Mouse (Mus musculus): Measurements from ENCODE around the gene Rbm15b.

Gene Rbm15b

DNA sequence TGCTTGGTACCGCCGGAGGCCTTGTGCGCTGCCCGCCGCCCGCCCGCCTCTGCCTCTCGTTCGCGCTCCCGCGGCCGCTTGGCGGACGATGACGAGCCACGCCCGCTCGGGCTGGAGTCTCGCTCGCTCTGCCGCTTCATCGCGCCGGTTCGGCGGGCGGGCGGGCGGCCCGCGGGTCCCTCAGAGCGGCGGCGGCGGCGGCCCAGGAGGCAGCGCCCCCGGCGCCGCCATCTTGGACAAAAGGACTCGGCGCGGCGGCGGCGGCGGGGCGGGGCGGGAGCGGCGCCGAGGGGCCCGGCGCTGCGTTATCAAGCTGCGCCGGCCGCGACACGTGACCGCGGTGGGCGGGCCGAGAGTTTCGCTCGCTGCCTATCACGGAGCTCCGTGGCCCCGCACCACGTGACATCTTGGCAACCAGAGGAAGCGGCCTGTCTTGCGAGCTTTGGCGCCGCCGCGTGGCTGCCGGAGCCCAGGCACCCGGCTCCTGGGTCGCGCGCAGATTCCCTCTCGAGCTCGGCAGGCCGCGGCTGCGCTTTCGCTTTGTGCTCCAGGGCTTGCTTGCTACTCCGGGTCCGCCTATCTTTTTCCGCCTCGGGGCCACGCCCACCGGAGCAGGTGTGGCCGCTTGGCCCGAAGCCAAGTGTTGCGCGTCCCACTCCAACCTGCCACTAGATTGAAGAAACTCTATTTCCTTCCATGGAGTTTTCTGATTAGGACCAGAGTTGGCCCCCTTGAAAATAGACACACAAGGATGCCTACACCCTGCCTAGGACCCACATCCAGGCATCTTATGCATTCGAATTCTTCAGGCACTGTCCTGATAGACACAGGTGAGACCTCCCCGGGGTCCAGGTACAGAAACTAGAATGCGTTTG lies at the start of gene Rbm15b:
TSS of gene Rbm15b (minus strand) at position 601 of the 875 bp plus-strand sequence.
- in situ Hi-C loops (cut with MboI, MseI): loop anchor here (10.0 kb wide), 1 partner anchor 62 kb away; the partner anchor contains the start of gene Dcaf1

DNA sequence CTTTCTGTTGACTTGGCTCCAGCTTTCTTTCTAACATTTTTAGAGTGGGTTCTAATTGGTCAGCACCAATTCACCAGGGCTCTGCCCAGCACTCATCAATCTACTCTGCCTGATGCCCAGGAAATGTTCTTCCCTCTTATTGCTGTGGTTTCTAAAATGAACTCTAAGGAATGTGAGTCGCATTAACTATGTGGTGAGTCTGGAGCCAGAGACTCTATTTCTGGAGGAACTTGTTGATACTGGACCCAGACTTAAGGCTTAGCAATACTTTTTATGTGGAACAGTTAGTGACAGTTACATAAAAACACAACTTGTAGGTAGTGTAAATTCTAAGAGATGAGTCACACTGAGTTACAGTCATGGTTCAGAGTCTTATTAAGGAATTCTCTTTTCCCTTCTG lies 47.8 kb upstream of the Rbm15b start:
- in situ Hi-C loops (cut with MboI, MseI): no loop called here

DNA sequence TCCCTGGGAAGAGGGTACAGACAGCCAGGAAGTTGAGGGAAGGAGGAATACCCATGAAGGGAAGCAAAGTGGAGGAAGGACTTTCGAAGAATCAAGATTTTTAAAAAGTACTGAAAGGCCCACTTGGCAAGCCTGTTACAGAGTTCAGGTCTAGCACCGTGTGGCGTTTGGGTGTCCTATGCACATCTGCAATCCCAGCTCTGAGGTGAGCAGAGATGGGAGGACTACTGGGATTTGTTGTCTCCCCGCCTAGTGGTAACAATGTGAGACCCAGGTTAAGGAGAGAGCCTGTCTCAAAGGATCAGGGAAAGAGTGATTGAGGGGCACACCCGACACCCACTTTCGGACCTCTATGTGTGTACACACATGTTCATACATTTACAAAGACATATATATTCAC lies 27.6 kb upstream of the Rbm15b start:
- in situ Hi-C loops (cut with MboI, MseI): no loop called here

DNA sequence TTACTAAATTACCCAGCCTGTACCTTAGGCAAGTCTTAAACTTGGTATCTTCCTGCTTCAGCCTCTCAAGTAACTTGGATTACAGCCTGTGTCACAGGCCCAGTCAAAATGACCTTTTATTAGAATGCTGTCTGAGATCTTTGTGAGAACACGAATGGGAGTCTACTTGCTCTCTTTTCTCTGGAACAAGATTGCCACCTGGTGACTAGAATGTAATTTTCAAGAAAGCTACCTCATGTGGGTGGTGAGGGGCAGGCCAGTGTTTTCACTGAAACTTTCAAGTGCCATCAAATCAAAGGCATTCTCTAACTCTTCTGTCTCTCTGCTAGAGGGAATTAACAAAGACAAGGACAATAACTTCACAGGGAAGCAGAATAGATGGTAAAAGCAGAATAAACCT lies 26.5 kb upstream of the Rbm15b start:
- in situ Hi-C loops (cut with MboI, MseI): no loop called here

DNA sequence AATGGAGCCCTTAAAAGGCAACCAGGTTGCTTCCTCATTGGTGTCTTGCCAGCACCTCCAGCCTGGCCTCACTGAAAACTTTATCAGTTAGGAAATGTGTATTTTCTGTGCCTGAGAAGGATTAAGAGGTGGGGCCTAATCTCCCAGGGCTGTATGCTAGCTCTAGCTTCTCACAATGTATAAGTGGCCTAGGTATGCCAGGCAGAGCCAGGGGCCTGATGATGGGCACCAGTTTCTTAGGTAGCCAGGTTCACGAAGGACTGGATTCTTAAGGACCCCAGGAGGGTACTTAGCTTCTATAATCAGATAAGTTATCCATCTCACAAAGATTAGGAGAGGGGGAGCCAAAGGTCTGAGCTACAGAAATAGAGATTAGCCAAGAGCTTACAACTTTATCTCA lies 24.4 kb upstream of the Rbm15b start:
- in situ Hi-C loops (cut with MboI, MseI): no loop called here

DNA sequence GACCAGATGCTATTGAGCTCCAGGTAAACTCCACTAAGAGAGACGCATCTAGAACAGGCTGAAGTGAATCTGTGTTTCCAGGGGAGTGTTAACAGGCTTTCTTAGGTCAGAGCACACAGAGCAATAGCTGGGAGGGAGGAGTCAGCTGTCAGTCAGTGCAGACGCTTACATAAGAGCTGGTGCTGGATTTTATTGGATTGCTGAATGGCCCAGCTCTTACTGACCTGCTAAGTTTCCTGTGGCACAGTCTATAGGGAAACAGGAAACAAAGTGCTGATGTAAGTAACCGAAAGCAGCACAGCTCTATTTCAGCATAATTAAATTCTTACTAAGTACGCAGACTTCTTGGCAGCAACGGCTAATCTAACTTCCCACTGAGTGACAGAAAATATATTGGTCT lies 21.5 kb upstream of the Rbm15b start:
- in situ Hi-C loops (cut with MboI, MseI): no loop called here

DNA sequence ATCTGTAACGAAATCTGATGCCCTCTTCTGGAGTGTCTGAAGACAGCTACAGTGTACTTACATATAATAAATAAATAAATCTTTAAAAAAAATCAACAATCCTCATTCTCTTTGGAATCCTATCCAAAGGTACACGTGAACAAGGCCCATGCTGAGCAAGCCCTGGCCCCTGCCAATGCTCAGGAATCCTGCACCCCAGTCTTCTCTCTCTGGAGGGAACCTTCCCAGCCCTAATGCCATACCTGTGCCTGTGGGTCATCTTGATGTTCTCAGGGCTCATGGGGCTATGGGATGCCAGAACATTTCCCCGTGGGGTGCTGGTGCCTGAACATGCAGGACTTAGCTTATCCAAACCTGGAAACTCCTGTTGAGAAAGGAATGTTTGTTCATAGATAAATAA lies 20.9 kb upstream of the Rbm15b start:
- in situ Hi-C loops (cut with MboI, MseI): no loop called here

DNA sequence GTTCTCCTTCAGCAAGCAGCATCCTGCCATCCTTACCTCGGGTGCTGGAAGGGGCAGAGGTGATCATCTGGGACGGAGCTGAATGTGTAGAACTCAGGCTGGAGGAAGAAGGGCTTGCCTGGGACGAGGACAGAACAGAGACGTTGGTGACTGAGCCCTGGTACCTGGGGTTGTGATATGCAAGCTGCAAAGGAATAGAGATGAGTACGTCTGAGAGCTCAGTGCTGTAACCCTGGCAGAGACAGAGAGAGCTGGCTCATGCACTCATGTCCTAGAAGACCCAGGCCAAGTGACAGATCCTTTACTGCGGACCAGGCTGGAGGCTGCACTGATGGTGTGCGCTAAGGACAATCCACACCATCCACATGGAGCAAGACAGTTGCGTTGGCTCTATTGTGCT lies 19.4 kb upstream of the Rbm15b start:
- in situ Hi-C loops (cut with MboI, MseI): no loop called here

DNA sequence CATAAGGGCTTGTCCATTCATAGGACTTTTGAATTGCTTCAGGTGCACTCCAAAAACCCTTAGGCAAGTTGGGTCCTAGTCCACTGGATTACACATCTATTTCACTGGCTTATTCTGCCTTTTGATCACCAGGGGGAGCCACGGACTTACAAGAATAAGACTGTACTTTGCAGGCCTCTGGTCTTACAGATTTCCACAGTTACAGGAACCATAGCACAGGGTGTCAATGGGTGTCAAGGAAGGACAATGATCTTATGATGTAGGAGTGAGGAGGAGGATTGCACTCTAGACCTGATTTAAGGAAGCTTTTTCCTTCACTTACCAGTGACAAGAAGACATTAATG lies 16.5 kb upstream of the Rbm15b start:
- in situ Hi-C loops (cut with MboI, MseI): no loop called here

DNA sequence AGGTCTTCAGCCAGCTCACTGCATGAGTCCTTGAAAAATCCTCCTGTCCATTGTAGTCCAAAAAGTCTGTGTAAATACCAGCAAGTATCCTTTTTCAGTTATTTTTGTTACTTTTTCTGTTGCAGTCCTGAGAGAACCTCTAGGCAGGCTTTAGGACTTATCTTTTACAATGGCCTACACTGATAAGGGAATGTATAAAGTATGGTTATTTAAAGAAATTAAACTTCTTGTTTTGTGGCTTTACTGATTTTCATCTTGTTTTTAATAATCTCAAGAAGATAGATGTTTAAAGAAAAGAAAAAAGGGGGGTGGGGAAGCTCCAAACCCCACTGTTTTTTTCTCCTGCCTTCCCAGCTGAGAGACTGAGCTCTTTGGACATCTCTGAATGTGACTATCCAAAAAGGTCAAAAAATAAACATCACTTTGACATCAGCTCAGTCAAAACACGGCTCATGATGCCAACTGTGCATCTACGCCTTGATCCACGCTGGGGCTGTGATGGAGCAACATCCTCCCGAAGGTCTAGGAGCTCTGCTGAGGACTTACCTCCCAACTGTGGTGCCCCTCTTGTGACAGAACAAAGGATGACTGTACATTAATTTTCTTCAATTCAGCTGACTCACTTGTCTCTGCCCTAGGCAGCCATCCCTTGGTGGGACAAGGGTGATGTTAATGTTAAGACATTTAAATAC lies 16.0 kb upstream of the Rbm15b start:
- in situ Hi-C loops (cut with MboI, MseI): no loop called here

DNA sequence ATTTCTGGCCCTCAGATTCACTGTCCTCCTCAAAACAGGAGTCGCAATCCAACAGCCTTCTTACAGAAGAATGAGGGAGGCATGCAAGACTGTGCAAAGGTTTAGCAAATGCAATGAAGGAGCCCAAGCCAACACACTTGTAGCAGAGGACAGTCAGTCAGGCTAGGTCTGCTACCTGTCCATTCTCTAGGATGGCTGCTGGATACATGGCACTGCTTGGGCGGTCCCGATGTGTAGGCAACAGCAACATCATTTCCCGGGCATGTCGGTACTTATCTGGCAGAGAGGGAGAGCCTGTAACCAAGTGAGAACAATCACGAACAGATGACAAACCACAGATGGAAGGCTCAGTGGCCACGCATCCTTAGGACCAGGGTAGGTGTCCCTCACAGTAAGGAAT lies 14.4 kb upstream of the Rbm15b start:
- in situ Hi-C loops (cut with MboI, MseI): no loop called here

DNA sequence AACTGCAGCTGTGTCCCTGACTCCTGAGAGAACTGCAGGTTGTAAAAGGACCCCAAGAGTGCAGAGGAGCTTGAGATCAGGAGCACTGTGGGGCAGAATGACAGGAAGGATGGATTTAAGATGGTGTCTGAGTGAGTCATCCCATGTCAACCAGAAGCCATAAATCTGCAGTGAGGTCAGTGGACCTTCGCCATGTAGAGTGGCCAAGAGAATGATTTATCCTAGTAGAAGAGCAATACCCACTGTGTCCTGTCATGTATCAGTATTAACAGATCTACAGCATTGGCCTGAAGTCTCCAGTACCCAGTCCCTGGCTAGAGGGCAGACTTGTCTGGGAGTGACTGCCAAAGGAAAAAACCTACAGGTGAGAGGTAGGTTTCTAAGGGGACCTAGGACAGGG lies 11.7 kb upstream of the Rbm15b start:
- in situ Hi-C loops (cut with MboI, MseI): loop anchor here (5.0 to 10.0 kb wide), 4 partner anchors 214 to 623 kb away; partner anchors contain the start of genes Mapkapk3 and Tex264

DNA sequence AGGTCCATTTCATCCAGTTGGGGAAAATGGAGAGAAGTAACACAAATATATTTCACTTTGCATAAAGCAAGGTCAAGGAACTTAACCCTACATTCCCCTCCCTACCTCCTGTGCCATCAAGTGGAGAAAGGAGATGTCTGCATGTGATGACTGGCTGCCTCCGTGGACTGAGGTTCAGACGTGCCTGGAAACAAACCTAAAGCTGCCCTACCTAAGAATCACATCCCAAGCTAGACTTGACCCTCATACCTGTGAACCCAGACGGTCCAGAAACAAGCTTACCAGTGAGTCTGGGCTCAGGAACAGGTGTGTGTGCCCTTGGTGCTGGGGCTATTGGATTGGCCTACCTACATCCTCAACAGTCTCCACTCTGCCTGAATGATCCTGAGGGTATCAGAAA lies 6.1 kb upstream of the Rbm15b start:
- in situ Hi-C loops (cut with MboI, MseI): loop anchor here (10.0 kb wide), 2 partner anchors 209 to 461 kb away; partner anchors contain the start of gene Tex264

DNA sequence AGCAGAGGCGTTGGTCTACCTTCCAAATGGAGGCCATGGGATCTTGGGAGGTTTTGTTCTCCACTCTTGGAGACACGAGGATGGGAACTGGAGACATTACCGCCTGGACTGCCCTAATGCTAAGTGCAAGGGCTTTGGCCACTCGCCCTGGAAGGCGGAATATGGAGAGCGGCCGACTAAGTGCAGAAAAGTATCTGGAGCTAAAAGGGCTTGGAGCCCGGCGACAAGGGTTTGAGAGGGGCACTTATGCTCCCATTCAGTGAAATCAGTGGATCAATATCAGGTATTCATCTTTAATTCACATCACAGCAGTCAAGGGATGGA lies 5.3 kb upstream of the Rbm15b start:
- in situ Hi-C loops (cut with MboI, MseI): loop anchor here (10.0 kb wide), 2 partner anchors 208 to 462 kb away; partner anchors contain the start of gene Tex264

DNA sequence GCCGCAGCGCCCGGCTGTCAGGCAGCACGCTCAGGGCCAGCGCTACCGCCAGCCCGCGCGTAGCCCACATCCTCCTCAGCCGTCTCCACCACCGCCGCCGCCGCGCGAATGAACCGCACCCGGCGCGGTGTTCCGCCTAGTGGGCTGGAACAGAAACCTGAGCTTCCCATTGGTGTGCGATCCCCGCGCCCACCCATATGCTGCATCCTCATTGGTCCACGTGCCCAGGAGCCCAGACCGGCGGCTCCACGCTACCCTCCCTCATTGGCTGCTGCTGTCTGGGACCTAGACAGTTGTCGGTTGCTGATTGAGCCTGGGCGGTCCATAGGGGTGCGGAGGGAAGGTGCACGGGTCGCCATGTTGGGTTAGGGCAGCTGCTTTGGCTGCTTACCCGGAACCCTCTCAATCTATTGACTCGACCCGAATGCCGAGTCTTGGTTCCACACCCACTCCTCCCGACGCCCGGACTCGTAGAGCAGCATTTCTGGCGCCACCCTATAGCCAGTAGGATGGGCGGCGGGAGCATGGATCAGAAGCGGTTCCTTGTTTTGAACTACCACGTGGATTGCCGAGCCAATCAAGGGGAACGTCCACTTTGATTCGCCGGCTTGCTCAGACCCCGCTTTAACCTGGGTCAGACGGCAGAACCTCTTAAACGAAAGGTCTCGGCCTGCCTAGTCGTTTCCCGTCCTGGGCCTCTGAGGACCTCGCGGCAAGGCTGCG lies 4.8 kb upstream of the Rbm15b start, which contains the start of gene Manf:
TSS of gene Manf (minus strand) at position 151 of the 723 bp plus-strand sequence.
- in situ Hi-C loops (cut with MboI, MseI): loop anchor here (10.0 kb wide), 2 partner anchors 207 to 463 kb away; partner anchors contain the start of gene Tex264

DNA sequence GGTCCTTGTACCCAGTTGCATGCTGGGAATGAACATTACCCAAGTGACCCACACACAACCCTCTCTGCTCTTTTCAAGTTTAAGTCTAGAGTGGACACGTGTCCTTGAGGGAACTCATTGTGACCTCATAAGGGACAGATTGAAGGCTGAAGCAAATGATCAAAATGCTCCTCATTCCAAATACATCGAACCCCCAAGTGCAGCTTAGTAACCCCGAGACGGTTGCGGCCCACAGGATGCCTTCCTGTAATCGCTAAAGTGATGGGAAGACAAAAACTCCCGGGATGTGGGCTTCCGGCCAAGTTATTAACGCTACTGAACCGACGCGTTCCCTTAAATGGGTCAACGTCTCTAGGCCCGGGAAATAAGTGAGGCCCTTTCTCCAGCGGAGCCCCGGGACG lies 4.1 kb upstream of the Rbm15b start:
- in situ Hi-C loops (cut with MboI, MseI): loop anchor here (10.0 kb wide), 2 partner anchors 207 to 463 kb away; partner anchors contain the start of gene Tex264

DNA sequence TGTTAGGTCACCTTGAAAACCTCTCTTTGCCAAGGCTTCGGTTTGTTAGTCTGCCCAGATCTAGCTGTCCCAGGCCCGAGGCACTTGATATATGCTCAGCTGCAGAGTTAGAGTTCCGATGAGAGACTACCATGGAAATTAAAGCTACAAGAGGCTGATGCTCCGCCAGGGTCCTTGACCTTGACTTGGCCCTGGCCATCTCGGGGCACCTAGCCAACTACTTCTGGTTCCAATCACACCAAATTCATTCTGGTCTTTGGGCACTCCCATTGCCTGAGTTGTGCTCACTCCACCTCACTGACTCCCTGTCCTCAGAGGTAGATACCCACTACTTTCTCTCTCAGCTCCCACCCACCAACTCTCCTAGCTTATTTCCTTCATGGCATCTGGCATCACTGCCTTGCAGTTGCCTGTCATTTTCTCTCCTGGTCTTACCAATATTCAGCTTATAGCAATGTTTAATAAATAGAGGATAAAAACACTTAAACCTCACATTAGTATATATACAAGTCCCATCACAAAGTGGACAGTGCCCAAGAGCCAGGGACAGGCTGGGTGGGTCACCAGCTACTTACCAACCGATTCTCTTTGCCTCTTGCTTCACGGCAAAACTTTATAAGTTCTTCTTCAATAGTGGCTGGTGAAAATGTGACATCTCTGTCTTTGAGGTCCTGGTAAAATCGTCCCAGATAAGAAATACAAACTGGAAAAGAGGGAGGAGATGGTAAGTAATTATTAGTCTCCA lies 3.4 kb upstream of the Rbm15b start:
- in situ Hi-C loops (cut with MboI, MseI): loop anchor here (10.0 kb wide), 2 partner anchors 206 to 464 kb away; partner anchors contain the start of gene Tex264

DNA sequence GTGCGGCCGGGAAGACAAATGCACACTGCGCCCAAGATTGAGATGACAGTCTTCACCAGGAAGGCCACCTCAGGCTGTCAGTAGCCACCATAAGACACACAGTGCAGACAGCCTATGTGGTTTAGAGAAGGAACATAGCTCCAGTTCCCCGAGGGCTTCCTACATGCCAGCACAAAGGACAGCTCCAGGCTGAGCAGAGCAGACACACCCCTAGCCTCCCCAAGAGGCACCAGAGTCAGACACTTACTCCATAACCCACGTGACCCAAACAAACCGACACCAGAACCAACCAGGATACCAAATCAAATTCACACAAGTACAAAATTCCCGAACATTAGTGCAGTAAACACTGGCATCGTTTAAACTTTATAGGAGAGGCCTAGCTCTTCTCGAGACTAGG lies 2.1 kb upstream of the Rbm15b start:
- in situ Hi-C loops (cut with MboI, MseI): loop anchor here (10.0 kb wide), 1 partner anchor 65 kb away; the partner anchor contains the start of gene Dcaf1

DNA sequence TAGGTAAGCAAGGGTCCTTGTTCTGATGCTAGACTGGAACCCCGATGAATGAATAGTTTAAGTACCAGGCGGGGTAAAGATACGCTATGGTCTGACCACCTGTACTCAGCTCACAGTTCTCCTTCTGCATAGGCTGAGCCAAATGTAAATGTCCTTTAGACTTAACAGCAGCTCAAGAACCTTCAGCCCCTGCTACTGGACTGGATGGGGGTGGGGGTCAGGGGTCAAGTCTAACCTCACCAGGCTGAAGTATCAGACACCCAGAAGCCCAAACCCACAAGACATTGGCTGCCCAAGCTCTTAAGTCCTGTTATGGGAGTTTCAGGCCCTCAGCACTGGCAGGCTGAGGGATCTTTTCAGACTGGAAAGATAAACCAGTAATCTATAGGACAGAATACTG lies 1.1 kb upstream of the Rbm15b start:
- in situ Hi-C loops (cut with MboI, MseI): loop anchor here (10.0 kb wide), 1 partner anchor 64 kb away; the partner anchor contains the start of gene Dcaf1

DNA sequence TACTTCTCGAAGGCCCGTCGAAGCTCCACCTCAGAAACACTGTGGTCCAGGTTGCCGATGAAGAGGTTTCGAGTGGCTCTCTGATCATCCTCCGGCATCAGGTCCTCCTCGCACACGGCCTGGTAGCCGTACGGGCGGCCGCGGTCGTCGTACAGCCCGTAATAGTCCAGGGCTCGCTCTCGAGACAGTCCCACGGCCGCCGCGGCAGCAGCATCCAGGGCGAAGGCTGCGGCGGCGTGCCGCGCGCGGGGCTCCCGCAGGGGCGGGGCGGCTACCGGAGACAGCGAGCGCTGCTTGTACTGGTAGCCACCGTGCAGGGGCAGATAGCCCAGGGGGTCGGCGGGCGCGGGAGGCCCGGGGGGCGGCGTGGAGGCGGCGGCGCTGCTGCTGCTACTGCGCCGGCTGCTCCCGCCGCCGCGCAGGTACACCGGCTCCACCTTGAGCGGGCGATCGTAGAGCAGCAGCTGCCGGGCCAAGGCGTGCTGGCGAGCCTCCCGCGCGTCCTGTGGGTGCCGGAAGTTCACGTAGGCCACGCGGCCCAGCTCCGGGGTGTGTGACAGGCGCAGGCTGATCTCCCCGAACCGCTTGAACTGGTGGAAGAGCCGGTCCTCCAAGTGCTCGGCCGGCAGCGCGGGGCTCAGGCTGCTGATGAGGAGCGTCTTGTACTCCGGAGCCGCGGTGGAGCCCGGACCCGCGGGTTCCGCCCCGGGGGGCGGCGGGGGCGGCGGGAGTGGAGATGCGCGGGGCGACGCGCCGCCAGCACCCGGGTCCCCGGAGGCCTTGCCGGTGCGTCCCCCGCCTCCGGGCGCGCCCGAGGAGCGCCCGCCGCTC lies 1.1 kb downstream of the Rbm15b start:
- in situ Hi-C loops (cut with MboI, MseI): loop anchor here (10.0 kb wide), 1 partner anchor 61 kb away; the partner anchor contains the start of gene Dcaf1
